Mouse (Mus musculus): ENCODE measurements at regions not wholly inside any gene's neighbourhood (a gene's known extent, or its start where the extent isn't known, plus 50 kb on each side); places are given as distances from the start of the nearest gene placed in this dataset.
A peak's percentile ranks its signal among the peaks of the same experiment; 100 is the strongest.

DNA sequence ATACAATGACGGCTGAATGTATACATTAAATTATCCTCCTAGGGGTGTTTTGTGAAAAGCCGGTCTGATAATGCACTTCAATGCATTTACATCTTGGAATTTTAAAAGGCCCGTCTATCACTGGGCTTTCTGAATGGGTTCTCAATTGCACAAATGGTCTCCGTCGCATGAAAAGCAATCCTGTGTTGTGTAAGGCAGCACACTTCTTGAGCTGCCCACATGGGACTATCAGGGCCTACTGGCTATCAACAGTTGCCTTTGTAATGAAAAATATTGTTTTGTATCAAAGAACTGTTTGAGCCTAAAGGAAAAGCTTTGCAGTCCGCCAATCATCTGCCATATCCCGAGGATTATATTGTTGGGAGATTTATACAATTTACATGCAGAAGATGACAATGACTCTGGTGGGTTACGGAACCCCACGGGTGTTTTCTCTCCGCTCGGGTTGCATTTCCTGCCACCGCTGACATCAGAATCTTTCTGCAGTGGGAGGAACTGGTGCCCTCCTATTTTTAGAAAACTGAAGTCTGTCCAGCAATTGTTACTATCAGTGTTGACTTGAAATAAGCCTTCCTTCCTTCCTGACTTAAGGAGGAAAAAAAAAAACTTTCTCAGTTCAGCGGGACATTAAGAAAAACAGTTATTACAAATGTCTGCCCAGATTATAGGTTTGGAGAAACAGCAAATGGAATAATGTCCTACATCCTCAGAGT lies 118.7 kb downstream of the Tmem26 start:
- DNase-seq, result peak; percentile 31 to 35

DNA sequence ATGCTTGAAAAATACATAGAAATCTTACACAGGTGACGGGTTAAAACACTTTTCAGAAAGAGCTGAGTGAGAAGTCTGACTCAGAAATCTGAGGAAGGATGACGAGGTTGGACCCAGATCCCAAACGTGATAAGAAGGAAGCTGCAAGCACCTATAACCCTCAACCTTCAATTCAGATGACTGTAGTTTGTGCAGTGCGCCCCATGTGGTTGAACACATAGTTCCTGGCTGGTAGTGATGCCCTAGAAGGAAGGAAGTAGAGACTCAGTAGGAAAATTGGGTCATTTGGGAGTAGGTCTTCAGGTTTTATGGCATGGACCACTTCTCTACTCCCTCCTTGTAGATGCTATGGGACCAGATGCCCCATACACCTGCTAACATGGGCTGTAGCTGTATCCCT lies 120.6 kb downstream of the Tmem26 start:
- DNase-seq, result no peak

DNA sequence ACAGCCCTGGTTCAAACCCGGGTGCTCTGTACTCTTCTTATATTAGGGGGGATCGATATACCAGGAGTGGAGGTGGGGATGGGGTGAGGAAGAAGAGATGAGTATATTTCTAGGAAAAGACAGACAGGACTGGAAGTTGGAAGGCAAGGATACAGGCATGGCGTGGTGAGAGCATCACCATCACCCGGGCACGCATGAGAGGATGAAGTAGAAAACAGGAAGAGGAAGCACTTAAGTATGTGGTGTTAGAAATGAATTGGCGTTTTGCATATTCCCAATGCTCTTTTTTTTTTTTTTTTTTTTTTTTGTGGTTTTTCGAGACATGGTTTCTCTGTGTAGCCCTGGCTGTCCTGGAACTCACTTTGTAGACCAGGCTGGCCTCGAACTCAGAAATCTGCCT lies 121.2 kb downstream of the Tmem26 start:
- DNase-seq, result no peak

DNA sequence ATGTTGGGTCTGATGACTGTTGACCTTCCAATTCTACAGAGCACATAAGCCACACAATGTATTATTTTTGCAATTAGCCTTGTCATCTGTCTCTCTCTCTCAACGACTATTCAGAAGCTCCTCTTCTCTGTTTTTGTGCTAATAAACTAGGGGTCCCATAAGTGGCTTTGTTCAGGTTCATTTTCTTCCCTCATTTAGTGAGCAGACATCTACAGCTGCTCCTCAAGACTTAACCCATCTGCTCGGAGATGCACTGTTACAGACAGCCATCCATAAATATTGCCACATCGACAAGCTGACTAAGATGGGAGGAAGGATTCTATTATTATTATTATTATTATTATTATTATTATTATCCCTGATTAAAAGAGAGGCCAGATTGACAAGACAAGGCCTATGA lies 127.7 kb downstream of the Tmem26 start:
- no peak for DNase-seq

DNA sequence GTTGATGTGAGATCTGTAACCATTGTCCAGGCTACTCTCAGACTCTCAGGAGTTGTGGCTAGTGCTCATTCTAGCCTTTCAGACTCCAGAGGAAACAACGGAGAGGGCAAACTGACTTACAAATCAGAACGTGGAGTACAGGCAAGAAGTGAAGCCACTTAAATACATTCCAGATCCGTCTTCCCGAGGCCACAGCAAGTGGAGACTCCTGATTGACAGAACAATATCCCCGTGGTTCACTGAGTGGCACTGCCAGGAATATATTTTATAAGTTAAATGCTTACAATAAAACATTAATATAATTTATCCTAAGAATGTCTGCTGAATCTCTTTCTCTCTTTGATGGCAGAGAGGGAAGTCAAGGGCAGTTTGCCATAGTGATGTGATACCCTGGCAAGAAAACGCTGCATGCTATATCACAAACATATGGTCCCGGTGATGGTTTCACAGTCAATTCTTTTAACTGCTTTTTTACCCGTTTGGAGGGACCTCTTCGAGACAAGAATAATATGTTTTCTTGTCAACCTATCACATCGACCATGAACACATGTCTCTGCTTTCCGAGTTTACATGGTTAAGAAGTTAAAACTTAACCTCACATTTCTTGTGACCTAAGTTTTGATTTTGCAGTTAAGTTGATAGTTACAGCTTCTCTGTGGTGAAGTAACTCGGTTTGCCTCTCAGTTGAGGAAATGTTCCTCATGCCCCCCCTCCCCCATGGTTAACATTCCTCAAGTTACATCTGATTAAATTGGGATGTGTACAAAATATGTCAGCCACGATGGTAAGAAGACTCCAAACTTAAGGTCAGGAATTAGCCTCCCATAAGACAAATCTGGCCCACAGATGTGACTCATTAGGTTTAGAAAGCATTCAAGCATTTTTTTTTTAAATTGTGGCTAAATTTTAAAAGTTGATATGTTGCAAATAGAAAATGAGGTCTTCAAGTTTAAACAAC lies 132.8 kb downstream of the Tmem26 start:
- no peak for DNase-seq

DNA sequence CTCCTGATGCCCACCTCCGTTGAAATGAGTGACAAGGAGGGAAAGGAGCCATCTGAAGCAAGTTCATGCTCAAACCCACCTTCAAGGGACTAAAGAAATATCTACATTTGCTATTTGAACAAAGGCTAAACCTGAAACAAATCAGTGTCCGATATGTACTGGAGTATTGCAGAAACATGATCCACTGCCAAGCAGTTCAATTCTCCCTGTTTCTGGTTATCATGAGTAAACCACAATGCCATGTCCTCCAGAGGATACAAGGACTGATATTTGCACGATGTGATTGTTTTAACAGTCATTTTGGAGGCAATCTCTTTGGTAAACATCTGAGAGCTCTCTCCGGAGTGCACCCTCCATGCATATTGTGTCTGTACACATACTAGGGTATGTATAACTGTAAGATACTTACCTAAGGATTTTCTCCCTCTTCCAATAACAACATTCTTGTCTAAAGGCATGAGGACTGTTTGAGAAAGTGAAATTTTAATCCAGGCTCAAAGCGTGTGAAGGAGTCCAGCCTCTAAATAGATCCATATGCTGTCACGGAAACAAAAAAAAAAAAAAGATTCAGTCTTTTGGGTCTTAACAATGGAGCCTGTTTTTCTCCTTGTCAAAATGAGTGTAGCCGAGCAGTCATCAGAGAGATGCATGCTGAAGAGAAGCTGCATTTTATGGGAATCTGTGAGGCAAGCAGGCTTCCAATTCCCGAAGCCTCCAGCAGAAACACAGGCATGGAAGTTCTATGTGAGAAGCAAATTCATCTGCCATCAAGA lies 141.3 kb downstream of the Tmem26 start:
- no peak for DNase-seq

DNA sequence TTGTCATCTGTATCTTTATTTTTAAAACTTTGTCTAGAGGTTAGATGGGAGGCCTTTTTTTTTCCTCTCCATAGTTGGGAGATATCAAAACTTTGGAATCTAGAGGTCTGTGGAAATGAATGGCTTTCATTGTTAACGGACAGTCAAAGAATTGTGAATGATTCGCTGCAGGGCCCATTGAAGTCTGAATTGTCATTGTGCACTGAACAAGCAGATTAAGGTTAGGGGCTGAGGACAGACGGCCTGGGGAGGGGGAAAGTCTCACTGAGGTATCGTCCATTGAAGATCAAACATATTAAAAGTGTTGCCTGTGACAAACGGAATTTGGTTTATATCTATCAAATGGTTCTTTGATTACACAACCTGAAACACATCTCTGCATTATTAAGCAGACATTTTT lies 142.3 kb downstream of the Tmem26 start:
- no peak for DNase-seq

DNA sequence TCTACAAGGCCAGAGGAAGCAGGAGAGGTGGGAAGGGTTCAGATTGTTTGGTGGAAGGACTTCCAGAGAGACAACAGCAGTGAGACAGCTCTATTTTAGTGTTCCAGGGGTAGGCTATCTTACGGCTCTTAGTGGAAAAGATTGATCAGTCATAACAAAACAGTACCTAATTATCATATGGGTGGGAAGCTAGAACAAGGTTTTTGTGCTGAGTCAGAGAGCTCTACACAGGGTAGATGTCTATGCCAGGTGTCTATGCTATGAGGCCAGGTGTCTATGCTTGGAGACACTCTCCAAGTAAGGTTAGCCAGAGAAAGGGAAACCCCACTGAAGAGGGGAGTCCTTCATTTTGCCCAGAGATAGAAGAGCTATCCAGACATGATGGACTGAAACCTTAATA lies 143.9 kb downstream of the Tmem26 start:
- DNase-seq, result no peak

DNA sequence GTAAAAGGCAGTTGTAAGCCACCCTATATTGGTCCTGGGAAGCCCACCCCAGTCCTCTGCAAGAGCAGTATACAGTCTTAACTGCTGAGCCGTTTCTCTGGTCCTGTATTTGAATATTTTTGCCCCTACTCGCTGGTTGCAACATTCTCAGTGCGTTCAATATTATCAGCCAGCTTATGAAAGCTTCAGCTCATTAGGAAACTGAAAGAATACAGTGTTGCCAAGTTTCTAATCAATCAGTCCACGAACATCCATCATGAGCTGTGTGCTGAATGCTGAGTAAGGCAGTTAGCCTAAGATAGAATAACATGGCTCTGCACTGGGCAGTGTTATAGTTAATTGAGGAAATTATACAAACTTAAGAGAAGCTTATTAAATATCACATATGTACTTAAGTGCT lies 148.7 kb downstream of the Tmem26 start:
- no peak for DNase-seq

DNA sequence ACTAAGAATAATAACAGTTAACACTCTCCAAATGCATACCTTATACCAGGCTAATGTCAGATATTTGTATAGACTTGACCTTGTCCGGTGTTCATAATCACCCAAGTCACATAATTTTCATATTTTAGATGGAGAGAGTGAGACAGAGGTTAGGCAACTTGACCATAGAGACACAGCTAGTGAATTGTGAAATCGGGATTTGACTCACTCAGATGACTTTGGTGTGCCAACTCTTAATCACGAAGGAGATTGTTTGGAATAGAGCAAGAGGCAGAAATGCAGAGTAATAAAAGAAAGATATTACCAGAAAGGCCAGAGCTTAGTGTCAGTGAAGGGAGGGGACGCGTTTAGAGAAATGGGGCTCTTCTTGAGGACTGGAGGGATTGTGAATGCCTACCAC lies 152.2 kb downstream of the Tmem26 start:
- no peak for DNase-seq

DNA sequence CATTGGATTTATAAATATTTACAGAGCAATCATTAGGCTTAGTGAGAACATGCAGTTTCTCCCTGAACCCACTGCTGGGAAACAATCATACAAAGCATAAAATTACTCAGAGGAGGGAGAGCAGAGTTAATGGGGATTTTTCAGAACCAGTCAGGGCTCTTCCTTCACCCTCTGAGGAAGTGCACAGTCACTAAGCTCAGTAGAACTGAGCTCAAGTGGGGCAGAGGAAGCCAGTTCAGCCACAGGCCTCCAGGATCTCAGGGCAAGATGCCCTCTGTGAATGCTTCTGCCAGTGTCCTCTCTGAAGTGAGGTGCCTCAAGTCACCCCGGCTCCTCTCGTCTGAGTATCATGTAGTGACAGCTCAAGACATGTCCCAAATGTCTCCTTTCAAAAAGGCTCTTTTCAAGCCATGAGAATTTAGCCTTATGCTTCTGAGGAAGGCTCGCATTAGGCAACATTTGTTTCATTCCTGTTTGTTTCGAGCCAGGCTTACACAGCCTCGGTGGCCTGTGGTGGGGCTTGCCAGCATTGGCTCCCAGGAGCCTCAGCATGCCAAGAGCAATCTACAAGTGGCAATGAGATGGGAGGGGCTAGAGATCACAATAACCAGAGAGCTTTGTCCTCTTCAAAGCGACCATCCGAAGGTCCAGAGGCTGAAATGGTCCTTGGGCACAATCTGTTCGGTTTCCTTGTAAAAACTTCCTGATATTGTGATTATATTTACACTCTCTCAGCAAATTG lies 169.8 kb downstream of the Tmem26 start:
- no peak for DNase-seq

DNA sequence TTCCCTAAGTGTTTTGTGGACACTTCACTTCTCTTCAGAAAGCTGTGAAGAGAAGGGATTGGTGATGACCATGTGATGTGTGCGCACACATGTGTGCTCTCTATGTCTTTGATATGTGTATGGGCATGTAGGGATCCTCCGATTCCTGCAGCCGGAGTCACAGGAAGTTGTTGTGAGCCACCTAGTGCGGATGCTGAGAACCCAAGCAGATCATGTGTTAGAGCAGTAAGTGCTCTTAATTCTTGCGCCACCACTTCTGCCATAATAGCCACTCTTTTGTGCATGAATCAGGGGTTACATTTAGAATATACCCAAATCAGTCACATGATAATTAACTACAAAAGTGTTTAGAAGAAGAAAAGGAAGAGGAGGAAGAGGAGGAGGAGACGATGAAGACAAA lies 170.7 kb downstream of the Tmem26 start:
- DNase-seq, result no peak

DNA sequence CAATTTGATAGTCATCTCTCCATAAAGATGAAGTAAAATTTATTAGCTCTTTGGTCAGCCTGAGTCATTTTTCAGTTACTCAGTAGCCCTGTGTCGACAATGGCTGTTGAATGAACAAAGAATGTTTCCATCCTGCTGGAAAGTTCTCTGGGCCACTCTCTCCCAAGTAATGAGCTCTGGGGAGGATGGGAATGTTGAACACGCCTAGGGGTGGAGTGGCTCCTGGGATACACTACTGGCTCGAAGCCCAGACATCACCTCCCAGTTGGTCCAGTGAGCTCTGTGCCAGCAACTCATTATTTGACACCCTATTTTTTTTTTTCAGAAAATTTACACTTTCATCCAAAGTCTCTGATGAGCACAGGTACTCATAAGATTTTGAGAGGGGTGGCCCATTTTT lies 174.1 kb downstream of the Tmem26 start:
- peak; percentile 10 to 13 for DNase-seq

DNA sequence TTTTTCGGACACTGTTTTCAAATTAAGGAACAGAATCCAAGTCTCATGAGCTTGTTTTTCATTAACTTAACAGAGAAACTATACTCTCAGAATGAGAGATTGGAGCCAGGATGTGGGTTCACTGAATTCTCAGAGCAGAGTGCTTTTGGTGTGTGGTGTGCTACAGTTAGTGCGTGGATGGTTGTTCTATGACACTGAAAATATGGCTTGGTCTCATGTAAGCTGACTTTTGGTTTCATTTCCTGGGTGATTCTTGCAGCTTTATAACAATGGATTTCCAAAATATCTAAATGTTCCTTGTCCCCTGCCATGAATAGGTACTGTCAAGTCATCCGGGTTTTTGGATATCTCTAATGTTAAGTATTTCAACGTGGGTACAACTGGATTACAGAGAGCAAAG lies 177.7 kb downstream of the Tmem26 start:
- no peak for DNase-seq

DNA sequence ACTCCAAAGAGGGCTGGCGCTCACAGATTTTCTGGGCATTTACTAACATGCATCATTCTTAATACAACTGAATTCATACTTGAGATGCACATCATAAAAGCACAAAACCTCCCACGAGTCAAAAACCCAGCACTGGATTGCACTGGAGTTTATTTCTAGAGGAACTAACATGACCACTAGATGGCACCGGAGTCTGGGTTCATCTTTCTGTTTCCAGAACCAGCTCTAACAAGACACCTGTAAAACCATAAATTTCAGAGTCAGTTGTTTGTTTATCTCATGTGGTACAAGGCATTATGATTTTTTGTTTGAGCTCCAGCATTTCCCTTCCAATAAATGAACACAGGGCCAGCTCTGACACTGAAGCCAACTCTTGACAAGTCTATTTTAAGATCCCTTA lies 179.2 kb downstream of the Tmem26 start:
- DNase-seq, result peak; percentile 49 to 55

DNA sequence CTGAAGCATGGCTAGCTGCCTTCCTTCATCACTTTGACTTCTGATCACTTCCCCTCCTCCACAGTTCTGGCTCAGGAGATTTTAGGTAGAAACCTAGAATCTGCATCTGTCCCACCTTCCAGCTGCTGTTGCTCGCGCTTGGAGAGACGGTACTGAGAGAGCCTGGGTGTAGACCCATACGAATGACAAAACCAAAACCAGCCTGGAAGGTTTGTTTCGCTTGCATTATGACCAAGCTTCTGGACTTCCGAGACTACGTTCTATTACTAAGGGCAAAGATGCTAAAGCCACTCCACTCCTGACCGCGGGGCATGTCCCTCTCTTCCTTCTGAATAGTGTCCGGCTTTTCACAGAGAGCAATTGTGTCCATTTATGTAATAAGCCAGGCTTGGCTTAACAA lies 180.9 kb downstream of the Tmem26 start:
- no peak for DNase-seq

DNA sequence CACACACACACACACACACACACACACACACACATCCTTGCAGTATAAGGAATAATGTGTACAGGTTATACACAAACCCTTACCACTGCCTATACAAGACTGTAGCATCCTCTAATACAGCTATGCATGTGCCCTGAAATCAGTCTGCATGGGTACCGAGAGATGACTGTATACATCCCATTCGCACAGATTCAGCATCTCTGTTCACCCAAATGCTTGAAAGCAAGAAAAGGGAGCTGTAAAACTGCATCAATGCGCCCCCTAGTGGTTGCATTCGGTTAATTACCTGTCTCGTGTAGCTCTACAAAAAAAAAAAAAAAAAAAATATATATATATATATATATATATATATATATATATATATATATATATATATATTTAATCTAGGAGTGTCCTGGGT lies 184.8 kb downstream of the Tmem26 start:
- peak; percentile 14 to 58 for DNase-seq

DNA sequence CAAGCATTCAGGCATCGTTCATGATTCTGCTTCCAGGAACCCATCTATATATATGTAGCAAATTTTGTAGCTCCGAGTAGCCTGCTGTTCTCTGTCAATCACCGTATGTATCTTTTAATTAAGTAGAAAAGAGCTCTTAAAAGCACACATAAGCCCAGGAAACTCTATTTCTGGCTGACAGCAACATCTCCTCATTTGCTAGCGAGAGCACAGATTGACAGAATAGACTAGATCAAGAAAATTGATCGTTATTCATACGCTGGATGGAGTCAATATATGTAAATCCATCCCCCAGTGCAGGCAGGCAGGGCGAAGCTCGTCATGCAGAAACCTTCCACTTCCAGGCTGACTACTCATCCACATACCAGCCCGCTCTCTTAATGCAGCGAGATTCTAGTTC lies 185.6 kb downstream of the Tmem26 start:
- no peak for DNase-seq

DNA sequence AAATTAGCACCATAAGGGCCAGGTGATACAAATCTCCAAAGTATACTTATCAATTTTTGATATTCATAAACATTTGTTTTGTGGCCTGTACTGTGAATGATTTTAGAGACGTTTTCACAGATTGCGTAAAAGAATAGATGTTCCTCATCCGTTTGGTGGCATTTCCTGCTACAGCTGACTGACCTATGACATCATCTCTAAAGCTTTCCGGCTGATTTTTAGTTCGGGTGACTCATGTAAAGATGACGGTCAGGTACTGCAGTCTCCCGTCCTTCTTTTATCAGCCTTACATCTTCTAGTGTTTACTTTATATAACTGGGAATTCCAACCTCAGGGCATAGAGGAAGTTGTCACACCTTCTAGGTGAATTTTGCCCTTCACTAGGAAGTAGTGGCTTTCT lies 192.7 kb downstream of the Tmem26 start:
- no peak for DNase-seq

DNA sequence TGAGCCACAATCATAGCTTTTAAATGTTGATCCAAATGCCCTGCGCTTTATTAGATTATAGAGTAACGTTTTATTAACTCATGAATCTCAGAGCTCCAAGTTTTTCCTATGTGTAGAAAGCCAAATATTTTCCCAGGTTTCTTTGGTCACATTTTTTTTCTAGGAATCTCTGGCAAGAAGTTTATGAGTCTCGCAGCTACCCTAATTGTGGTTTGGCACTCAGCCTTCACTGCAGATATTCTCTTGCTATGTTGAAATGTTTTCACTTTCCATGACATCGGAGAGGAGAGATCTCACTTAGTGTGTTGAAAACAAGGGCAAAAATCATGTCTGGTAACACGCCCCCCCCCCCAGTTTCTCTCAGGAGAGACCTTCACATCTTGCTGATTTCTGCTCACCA lies 212.4 kb downstream of the Tmem26 start:
- no peak for DNase-seq

DNA sequence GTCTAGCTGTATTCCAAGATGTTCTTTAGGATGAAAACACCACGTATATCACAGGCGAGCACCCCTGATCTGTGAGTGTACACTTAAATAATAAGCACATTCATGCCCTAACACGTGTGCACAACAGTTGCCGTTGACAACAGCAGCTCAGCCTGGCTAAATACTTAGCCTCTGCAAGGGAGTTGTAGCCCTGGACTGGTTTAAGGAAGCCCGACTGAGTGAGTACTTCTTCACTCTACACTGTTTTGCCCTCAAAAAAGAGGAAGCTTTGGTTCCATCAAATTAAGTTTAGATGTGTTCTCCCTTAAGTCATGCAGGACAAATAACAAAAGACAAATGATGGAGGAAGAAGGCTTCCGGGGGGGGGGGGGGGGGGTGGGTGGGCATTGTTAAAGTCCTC lies 208.0 kb upstream of the Rhobtb1 start:
- DNase-seq, result no peak

DNA sequence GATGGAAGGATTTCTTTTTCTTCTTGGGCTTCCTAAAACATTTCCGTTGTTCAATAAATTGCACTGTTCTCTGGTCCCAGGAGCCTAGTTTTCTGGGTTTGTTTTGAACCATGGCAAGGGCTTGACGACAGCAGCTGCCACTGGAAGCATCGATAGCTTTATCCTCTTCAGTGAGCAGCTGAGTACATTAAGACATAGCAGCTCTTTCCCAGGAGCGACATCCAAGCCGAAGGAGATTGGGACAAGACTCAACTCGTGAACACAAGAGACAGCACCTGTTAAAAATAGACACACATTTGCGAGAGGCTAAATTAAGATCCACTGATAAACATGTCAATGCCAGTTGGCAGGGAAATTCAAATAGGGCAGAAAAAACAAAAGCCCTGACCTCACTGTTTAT lies 194.7 kb upstream of the Rhobtb1 start:
- DNase-seq, result no peak

DNA sequence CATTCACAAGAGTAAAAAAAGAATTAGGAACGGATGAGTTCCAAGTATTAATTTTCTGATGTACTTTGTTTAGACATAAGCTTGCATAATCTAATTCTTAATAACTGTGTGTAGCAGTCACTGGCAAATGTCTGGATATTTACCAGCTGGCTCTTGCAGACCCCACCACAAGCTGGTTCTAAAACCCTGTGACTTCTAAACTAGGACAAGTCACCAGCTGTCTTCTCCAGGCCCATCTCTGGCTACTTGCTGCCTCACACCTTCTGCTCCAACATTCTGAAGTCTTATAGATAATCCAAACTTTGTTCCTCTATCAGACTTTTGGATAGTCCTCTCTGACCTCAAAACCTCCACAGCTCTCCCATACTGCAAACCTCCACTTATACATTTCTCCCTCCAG lies 189.9 kb upstream of the Rhobtb1 start:
- DNase-seq, result no peak

Measured in kidney, adult 8-10 months (tissue).